Mouse (Mus musculus) bone marrow, adult 2 months (tissue): ENCODE results near the gene Rph3a. TPM values are rescaled to one million over a fixed set of nuclear protein-coding genes. Genes with fewer than 3 reads are reported as not detected.

Source experiments
- H3K27ac ChIP-seq: fragments of 200-500 bp; 2 replicates; pipeline ENCODE4 v1.5.1; 2012; ENCODE audit warnings: low read depth, mild to moderate bottlenecking, control low read depth, inconsistent platforms, low read length; ENCODE audit not compliant: control insufficient read depth, poor library complexity, insufficient read depth
- H3K4me1 ChIP-seq: fragments of 200-500 bp; 2 replicates; pipeline ENCODE4 v1.6.1; 2011; ENCODE audit warnings: low read length; ENCODE audit not compliant: control insufficient read depth, insufficient read depth
- H3K4me3 ChIP-seq: fragments of 200-500 bp; replicated peaks from 2 replicates; pipeline ENCODE3; 2011; ENCODE audit warnings: mild to moderate bottlenecking, low read depth, low read length, control low read depth; ENCODE audit not compliant: control insufficient read depth
- CTCF ChIP-seq: fragments of 200-500 bp; IDR thresholded peaks from 2 replicates; pipeline ENCODE4 v1.5.1; 2011; ENCODE audit warnings: low read length, control low read depth; ENCODE audit not compliant: control insufficient read depth, insufficient read depth
- POLR2A ChIP-seq: fragments of 200-500 bp; IDR thresholded peaks from 2 replicates; pipeline ENCODE4 v1.6.1; 2011; ENCODE audit warnings: low read depth, mild to moderate bottlenecking, control low read depth, low read length, borderline replicate concordance; ENCODE audit not compliant: control insufficient read depth
- WGBS: fragments of 180-500 bp; shearing (Covaris S2); methylation state at CpG from one replicate; pipeline ENCODE4 v1.1.7; 2018; 5-methylcytosine and 5-hydroxymethylcytosine counted together
- polyA plus RNA-seq: library from polyadenylated mRNA; stranded (reverse); fragments of >200 nt; gene quantifications from 2 replicates; pipeline ENCODE4 v1.2.4, GENCODE M21; 2011; ENCODE audit warnings: low replicate concordance; ENCODE audit not compliant: missing spikeins, insufficient read depth, insufficient read length

Rph3a gene
- polyA plus RNA-seq, 1 experiment, result not detected

DNA sequence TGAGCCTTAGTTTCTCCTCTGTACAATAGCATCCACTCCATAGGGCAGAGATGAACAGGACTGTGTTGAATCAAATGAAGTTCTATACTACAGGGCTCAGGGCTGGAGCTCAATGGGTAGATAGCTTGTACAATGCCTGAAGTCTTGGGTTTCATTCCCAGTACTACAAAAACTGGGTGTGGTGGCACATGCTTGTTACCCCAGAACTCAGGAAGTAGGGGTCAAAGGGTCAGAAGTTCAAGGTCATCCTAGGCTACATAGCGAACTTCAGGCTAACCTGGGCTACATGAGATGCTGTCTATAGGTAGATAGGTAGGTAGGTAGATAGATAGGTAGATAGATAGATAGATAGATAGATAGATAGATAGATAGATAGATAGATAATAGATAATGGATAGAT lies 38.6 kb downstream of the Rph3a start:
- 78% methylated on average over 1 of the region's 1 CpGs for WGBS
- TF ChIP-seq POLR2A, result no peak
- TF ChIP-seq CTCF, result no peak
- Histone ChIP-seq H3K27ac (no peak overlapping the region), H3K4me1 (no peaks in the 10 kb centered on the region), H3K4me3 (no peak overlapping the region)

DNA sequence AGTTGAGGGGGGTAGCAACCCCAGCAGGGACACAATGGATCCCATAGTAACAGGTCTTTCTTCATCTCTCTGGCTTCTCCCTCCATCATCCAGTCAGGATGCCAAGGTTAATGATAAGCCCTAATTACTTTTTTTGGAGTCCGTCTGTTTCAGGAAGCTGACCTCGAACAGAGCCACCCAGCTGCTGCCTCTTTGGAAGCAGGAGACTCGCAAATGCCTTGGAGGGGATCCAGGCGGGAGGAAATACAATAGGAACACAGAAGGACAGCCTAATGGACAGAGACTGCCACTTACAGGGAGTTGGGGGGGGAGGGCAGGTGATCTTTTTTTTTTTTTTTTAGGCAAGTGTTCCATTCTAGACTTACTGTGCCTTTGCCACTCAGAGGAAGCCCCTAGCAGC lies 40.2 kb downstream of the Rph3a start:
- H3K27ac ChIP-seq, result no peak overlapping the region
- H3K4me3 ChIP-seq, result no peak overlapping the region
- TF ChIP-seq CTCF (no peak), POLR2A (no peak)
- no peaks in the 10 kb centered on the region for H3K4me1 ChIP-seq
- WGBS, result 29% methylated on average over 4 of the region's 4 CpGs

DNA sequence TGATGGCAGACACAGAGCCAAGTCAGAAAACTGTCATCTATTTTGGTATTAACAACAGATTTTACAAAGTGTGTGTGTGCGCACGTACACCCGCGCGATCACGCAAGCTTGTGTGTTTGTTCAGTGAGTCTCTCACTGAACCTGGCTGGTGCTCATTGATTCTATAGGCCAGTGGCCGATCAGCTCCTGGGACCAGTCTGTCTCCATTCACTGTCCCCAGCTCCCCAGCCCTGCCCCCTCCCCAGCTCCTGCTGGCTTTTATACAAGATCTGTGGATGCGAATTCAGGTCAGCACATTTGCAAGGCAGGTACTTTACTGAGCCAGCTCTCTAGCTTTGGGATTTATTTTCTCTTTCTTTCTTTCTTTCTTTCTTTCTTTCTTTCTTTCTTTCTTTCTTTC lies 41.1 kb downstream of the Rph3a start:
- WGBS, result 85% methylated on average over 8 of the region's 8 CpGs
- no peak overlapping the region for H3K27ac ChIP-seq
- no peak for TF ChIP-seq POLR2A
- no peak for TF ChIP-seq CTCF
- H3K4me3 ChIP-seq, result no peak overlapping the region
- H3K4me1 ChIP-seq, result no peaks in the 10 kb centered on the region

DNA sequence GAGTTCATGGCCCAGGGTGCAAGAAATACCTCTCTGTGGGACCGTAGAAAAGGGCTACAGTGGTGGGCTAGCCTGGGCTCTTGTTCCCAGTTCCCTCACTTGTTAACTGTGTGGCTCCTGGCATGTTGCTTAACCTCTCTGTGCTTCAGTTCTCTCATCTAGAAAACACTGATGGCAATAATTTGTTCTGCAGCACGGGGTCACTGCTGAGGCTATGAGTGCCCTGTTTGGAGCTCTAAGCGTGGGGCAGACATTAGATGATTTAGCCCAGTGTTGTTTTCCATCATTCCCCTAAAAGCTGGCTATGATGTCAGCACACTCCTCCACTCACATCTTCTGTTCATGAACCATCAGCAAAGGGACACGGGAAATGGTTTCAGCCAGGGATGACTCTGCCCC lies 41.8 kb downstream of the Rph3a start:
- H3K27ac ChIP-seq, result no peak overlapping the region
- no peaks in the 10 kb centered on the region for H3K4me1 ChIP-seq
- WGBS, result 58% methylated on average over 4 of the region's 4 CpGs
- TF ChIP-seq CTCF (no peak), POLR2A (no peak)
- no peak overlapping the region for H3K4me3 ChIP-seq

DNA sequence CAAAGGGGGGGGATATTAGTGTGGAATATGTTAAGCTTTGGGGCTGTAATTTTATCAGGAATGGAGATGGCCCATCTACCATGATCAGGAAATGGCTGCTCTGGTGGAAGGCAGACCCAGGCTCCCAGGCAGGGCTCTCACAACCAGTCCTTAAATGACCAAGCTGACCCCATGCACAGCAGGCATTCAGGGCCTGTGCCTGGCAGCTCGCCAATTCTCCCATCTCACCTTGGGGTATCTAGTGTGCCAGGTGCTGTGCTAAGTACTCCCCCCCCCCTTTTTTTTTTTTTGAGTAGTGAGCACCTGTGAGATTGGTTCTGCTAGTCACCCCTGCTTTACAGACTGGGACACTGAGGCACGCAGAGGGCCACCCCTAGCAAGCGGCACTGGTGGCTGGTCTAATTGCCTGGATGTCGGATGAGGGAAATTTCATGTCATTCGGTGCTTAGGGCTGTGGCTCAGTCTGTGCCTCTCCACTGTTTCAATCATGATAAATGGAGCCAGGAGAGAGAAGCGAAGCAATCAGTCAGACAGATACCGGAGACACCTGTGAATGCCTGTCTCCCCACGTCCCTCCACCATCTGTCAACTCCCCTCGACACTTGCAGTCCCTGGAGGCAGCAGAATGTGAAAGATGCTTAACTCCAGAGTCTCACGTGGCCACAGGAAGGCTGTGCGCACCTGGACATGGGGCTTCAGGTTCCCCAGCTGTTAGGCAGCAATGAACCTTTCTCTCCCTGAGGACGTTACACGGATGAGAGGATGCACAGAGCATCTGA lies 42.3 kb downstream of the Rph3a start:
- 75% methylated on average over 13 of the region's 13 CpGs for WGBS
- H3K27ac ChIP-seq, result no peak overlapping the region
- H3K4me1 ChIP-seq, result no peaks in the 10 kb centered on the region
- no peak overlapping the region for H3K4me3 ChIP-seq
- TF ChIP-seq CTCF (no peak), POLR2A (no peak)

DNA sequence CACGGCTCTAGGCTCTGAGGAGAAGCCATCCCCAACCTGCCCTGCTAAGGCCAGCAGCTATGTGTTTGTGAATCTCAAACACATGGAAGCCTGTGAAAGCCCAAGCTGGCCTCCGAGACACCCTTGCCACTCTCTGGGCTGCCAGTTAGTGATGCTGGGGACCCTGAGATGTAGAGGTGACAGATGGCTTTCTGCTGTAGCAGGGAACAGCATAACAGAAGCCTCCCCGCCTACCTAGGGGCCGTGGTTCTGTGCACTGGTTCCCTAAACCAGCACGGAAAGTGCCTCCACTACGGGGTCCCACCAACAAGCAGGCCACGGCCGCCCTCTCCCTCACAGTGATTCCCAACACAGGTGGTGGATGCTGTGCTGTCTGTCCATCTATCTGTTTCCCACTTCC lies 43.0 kb downstream of the Rph3a start:
- WGBS, result 75% methylated on average over 8 of the region's 8 CpGs
- TF ChIP-seq CTCF, result no peak
- no peak for TF ChIP-seq POLR2A
- H3K27ac ChIP-seq, result no peak overlapping the region
- no peaks in the 10 kb centered on the region for H3K4me1 ChIP-seq
- no peak overlapping the region for H3K4me3 ChIP-seq

DNA sequence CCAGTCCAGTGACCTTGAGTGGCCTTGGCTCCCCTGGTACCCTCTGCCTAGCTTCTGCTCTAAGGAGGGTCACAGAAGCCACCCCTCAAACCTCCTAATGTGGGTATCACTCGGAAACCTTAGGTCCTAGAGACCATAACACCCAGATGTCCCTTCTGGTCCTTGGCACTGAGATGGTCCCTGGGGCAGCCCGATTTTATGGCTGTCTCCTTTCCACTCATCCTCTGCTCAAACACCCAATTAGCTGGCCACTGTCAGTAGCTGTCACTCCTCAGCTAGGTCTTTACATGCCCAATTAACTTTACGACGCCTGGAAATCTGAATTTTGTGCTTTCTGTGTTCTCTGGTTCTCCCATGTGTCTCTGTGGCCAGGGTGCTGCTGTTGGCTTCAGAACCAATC lies 43.7 kb downstream of the Rph3a start:
- 69% methylated on average over 4 of the region's 4 CpGs for WGBS
- Histone ChIP-seq H3K27ac (no peak overlapping the region), H3K4me3 (no peak overlapping the region), H3K4me1 (no peaks in the 10 kb centered on the region)
- no peak for TF ChIP-seq POLR2A
- no peak for TF ChIP-seq CTCF

DNA sequence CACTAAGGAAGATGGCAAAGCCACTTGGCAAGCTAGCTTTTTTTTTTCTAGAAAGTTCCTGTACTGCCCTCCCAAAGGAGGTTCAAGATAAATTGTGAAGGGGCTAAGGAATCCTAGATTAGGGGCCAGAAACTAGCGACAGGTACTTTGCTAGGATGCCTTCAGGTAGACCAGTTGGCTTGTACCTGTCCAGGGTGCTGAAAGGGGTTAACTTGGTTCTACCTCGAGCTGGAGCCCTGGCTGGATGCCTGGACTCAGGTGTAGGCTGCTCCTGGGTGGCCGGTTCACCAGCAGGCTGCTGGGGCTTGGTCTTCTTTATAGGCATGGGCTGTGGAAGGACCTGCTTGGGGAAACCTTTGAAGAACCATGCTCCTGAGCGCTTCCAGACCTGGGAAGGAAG lies 48.9 kb downstream of the Rph3a start:
- WGBS, result 51% methylated on average over 4 of the region's 4 CpGs
- H3K4me3 ChIP-seq, result no peak overlapping the region
- no peaks in the 10 kb centered on the region for H3K4me1 ChIP-seq
- H3K27ac ChIP-seq, result no peak overlapping the region
- TF ChIP-seq POLR2A (no peak), CTCF (no peak)

DNA sequence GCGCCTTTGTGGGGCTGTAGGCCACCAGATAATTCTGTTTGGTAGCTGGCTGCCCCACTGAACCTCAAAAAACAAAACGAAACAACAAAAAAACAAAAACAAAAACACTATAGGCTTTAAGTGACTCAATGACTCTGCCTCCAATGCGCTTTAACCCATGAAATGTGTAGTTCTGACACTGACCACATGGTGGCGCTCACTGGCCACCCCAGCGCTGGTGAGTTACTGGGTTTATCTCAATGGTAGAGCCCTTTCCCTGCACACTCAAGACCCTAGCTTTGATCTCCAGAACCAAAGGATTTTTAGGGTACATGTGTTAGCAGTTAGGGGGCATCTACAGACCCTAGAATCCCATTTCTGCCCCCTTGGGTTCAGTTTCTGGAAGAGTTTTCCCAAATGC lies 55.9 kb downstream of the Rph3a start:
- TF ChIP-seq POLR2A, result no peak
- TF ChIP-seq CTCF, result peak; percentile 87
- Histone ChIP-seq H3K4me1 (no peaks in the 10 kb centered on the region), H3K4me3 (no peak overlapping the region), H3K27ac (no peak overlapping the region)
- 17% methylated on average over 5 of the region's 5 CpGs for WGBS
